Mouse (Mus musculus) adrenal gland, adult (tissue): ENCODE data around the gene Hydin.
"Not testable (repeated sequence)": the region's sequence is repeated elsewhere in the genome, so short reads cannot be mapped to it uniquely, and the experiment has no call there.

Experiments used
- DNase-seq, 2 experiments: peaks; one replicate each; pipeline ENCODE4 v3.0.0; 2022 to 2023; ENCODE audit warnings: low spot score in 1 of 2; ENCODE audit not compliant: inconsistent age in 2 of 2

Gene Hydin

DNA sequence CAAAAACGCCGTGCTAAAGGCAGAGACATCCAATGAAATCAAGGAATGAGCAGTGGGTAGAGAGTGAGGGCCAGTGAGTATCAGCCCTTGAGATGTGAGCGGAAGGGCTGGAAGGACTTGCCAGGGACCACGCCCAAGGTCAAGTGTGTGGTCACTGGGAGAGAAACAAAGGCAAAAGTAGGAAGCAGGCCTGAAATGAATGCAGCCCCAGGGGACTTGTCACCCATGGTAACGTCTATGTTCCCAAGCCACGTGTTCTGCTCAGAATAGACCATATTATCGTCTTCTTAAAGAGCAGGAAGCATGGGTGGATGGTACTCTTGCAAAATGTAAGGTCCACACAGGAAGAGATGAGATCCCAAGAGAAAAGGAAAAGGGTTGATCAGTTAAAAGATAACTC is 253.0 kb downstream of the Hydin start:
- DNase-seq, result no peak

DNA sequence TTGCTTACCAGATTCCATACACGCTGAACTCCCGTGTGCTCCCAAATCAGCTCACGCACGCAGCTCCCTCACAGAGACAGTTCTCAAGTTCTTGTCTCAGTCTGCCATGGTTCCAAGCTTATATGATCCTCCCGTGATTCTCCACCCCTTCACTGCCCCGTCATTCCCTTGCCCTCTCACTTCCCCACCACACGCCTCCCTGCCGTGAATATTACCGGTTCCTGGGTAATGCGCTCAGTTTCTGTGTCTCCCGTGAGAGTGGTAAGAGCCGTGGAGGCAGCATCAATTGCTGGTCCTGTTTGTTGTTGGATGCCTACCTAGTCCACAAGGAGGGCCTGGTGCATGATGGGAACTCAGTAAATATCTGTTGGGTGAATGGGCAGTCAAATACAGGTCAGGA is 255.1 kb downstream of the Hydin start:
- no peak for DNase-seq

DNA sequence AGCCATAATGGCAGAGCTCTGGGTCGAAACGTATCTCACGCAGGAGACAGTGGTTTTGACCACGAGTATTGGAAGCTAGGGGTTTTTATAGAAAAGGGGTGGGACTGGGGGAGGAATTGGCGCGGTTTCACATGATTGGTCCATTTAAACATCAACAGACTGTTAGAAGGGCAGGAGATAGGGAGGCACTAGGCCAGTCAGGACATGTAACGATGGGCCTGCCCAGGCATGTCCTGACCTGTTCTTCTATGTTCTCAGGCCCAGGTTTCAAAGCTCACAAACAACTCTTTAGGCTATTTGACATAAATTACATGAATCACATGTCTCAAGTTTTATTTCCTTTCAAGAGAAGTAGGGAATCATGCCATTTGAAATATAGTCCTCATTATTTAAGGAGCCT is 255.7 kb downstream of the Hydin start:
- DNase-seq, result not testable (repeated sequence)

DNA sequence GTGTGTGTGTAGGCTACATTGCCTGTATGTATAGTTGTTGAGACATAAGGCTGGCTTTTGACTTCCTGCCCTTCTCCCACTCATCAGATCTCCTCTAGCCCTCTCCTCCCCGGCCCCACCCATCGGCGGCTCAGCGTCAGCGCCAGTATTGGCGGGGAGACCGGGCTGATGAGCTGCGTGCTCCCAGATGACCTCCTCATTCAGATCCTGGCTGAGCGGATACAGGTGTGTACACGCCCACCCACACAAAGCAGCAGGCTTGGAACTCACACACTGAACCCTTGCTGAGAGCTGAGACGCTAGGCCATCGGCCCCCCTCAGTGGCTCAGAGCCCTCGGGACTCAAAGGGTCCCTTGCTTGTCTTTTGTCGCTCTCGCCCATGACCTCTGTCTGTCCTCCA is 256.2 kb downstream of the Hydin start:
- no peak for DNase-seq

GRCm38 (mm10) chr8:110525229-110525628 is 258.5 kb downstream of the Hydin start:
- no peak for DNase-seq

- no peak for DNase-seq
Observed at GRCm38 (mm10) chr8:110530008-110530762, 263.4 kb downstream of the Hydin start.

DNA sequence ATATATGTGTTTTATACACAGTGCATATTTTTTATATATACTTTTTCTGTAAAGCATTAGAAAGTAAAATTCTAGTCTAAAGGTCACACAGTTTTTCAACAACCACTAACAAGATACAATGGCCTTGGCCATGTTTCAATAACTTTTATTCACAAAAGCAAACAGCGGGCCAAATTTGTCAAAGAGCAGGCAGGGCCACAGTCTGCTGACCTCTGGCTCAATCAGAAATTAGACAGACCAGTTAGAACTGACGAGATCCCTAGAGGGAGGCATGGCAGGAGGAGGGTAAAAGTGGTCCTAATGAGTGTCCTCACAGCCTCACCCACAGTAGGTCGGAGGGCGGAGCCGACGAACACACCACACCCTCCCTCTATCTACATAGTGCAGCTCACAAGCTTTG is 267.0 kb downstream of the Hydin start:
- peak; percentile 8 to 79 for DNase-seq

GRCm38 (mm10) chr8:110537849-110538248 is 271.1 kb downstream of the Hydin start:
- DNase-seq, result no peak

- no peak for DNase-seq
Observed at GRCm38 (mm10) chr8:110550343-110550742, 283.6 kb downstream of the Hydin start.

DNA sequence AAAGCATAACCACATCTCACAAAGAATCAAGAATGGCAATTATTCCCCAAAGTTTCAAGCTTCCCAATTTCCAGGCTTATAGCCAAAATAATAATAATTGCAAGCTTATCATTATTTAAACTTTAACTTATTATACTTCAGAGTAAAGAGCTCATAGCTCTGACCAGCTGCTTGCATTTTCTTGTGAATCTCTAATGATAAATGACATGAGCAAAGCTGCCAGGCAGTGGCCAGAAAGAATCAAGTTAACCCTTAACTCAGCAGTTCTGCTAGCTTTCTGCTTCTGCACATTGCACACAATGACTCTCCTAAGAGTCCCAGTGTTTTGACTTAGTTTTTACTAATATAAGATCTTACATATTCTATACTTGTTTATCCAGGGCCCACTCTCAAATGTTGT is 285.3 kb downstream of the Hydin start:
- DNase-seq, result not testable (repeated sequence)

DNA sequence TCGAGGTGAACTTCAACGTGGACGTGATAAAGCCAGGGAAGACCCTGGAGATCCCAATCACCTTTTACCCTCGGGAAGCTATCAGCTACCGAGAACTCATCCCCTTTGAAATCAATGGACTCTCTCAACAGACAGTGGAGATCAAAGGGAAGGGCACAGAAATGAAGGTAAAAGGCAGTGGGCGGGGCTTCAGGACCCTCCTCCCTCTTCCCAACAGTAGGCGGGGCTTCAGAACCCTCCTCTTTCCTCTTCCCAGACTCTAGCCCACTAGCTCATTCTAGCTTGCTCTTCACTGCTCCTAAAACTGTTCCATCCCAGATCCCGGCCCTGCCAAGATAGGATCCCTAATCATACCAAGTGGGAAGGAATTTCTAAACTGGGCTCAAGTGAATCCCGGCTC is 325.9 kb downstream of the Hydin start:
- DNase-seq, result no peak

- no peak for DNase-seq
Observed at GRCm38 (mm10) chr8:110594164-110594563, 327.4 kb downstream of the Hydin start.

DNA sequence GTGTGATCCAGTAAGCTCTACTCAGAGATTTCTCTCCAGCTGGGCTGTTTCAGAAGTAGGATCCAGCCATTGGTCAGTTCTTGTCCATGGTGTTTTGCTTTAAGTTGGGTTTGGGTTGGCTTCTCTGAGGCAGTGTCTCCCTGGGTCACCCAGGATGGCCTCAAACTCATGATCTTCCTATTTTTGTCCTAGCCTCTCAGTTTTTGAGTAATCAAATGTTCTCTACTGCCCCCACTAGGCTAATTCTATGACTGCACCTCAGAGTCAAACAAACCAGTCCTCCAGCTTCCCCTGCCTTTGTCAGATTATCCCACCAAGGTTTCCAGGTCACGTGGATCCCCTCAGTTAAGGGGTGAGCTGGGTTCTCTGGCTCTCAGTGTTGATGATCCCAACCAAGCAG is 337.8 kb downstream of the Hydin start:
- peak in 1 of 2 experiments; percentile 84 for DNase-seq

- DNase-seq, result no peak
Observed at GRCm38 (mm10) chr8:110605401-110606015, 338.7 kb downstream of the Hydin start.

- no peak for DNase-seq
Observed at GRCm38 (mm10) chr8:110615730-110616129, 349.0 kb downstream of the Hydin start.

DNA sequence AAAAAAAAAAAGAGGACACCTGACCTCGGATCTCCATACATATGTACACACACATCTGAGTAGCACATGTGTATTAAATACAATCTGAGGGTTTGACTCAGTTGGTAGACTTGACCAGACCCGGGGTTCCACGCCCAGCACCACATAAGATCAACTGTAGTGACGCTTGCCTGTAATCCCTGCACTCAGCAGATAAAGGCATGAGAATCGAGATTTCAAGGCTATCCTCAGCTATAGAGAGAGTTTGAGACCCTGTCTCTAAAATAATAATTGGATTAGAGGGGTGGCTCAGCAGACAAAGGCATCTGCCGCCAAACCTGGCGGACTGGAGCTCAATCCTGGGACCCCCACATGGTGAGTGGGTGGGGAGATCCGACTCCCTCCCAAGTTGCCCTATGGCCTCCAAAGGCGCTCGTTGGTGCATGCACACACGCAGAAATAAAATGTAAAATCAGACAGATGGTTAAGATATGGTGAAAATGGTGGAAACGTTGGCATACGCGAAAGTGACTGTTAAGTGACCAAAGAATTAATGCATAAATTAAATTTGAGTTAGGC is 351.1 kb downstream of the Hydin start:
- DNase-seq, result no peak

DNA sequence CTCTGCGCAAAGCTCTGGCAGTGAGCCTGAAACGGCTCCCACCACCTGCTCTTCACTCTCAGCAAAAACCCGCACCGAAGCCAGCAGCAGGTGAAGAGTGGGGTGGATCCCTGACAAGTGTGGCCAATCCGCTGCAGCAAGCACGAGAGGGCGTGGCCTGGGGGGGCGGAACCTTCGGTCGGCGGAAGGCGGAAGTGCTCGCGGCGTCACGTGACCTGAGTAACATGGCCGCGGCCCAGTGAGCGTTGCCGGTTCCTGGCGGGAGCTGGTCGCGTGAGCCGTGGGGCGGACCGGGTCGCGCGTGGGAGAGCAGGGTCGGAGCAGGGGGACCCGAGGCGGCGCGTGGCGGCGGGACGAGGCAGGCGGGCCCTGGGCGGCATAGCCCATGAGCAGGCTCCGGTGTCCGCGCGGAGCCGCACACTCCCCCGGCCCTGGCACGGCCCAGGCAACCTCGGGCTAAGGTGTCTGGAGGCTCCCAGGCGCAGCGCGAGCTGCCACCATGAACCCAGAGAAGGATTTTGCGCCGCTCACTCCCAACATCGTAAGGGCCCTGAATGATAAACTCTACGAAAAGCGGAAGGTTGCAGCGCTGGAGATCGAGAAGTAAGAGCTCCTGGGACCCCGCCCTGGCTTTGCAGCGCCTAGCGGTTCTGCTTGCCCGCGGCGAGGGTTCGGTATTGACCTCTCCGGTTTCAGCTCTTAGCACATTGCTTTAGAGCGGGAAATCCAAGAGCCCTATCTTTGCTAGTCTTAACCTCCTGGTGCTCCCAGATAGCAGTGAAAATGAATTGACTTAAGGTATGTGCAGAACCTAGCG is 351.8 kb downstream of the Hydin start, which contains the start of gene Vac14:
Gene Vac14 (plus strand): TSS at position 195 of the 817 bp plus-strand sequence.
- DNase-seq, result peak; percentile 97 to 99

DNA sequence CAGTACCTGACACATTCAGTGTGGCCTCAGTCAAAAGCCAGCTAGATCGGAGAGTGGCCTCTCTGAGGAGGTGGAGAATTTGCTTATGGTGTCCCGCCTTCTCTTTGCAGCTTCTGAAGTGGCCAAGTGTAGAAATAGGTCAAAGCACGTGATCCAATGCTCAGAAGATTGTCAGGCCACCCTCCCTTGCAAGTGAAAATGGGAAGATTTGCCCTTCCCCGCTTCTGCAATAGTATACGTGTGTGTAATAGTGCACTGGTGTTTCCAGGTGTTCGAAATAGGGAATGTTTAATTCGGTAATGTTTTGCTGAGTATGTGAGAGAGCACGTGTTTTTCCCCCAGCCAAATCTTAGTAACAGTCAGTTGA is 352.4 kb downstream of the Hydin start:
- DNase-seq, result no peak

DNA sequence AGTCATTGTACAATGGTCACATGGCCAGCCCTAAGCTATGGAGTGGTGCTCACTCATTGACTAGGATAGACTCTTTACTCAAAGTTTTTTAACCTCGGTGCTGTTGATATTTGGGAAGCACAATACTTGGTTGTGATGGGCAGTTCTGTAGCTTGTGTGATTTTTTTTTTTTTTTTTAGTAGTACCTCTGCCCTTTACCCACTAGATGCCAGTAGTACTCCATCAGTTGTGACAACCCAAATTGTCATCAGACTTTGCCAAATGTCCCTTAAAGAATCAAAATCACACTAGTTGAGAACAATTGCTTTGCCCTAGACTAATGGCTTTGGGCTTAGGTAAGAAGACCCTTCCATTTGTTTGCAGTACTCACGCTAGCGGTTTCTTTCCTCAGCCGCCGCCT is 353.1 kb downstream of the Hydin start:
- peak in 1 of 2 experiments; percentile 40 for DNase-seq

DNA sequence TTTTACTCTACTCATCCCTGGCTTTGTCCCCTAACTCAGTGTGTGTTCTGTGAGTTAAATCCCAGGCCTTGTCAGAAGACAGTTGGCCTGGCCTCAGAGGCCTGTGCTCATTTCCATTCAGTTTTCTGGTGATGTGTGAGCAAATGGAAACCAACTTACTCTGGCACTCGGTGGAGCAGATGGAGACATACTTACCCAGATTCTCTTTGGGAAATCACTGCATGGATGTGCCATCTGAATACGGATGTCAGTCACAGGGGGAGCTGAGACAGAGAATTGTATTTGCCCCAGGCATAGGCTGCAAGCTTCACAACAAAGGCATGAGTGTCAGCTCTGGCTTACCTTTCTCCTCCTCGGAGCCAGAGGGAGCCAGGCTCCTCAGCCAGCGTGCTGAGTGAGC is 359.7 kb downstream of the Hydin start:
- no peak for DNase-seq

DNA sequence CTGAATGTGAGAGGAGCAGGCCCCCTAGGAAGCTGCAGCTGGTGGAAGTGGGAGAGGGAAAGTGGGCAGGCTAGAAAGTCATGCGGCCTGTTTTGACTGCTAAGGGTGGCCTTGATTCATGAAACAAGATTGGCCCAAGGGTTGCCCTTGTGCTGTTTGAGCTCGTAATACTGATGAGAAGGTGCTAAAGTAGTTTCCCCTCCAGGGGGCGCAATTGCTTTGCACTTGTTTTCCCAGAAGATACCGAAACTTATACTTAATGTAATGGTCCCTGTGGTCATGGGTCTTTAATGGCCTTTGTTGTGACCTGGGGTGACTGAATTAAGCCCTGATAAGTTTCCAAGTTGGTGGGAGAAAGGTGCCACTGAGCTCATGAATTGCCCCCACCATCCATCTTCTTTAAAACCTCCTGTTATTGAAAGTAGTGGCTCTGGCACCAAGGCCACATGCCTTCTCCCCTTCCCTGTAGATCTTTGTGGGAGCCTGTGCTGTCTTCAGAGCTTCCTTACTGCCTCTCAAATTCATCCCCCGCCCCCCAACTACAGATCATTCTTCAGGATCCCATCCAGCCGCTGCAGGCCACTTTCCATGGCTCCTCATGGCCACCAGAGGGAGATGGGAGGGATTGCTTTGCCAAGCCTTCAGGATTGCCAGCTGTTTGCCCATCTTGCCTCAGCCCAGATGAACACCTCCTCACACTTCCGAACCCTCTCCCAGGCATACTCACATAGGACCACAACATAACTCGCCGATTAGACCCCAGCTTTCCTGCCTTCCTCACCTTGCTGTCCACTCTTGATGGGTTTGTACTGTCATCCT is 362.7 kb downstream of the Hydin start:
- peak; percentile 62 to 93 for DNase-seq
